Mouse (Mus musculus) spleen, postnatal 4 days (tissue): ENCODE data around the gene Iars2.
"Not testable (repeated sequence)": the region's sequence is repeated elsewhere in the genome, so short reads cannot be mapped to it uniquely, and the experiment has no call there.

Experiments used
- DNase-seq, 2 experiments: peaks; one replicate each; pipeline ENCODE4 v3.0.0; 2022; ENCODE audit warnings: low spot score in 2 of 2

Gene Iars2

GRCm38 (mm10) chr1:185331983-185332430 is 2.8 kb upstream of the Iars2 start, which contains the start of gene Bpnt1:
Gene Bpnt1, plus strand, starts transcription at chr1:185332149.
- peak; percentile 77 to 89 for DNase-seq

- DNase-seq, result no peak
These were observed 2.2 kb upstream of the Iars2 start for GRCm38 (mm10) chr1:185331364-185331763.

- DNase-seq, result no peak
These were observed 655 bp upstream of the Iars2 start for GRCm38 (mm10) chr1:185329851-185330250.

DNA sequence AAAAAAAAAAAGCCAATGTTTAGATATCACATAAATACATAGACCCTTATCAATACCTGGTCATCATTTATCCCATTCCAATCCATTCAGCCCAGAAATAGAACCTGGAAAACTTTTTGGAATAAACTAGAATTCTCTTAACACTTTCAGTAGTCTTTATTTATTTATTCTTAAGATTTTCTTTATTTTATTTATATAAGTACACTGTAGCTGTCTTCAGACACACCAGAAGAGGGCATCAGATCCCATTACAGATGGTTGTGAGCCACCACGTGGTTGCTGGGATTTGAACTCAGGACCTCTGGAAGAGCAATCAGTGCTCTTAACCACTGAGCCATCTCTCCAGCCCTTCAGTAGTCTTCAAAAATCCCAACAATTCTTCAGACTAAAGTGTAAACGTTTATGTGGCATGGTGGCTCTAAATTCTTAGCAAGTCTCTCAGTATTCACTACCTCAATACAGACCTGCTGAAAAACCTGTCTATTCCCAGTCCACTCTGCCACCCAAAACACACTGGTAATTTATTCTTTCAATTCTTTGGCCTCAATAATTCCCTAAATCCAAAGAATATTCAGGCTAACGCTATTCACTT is 1.3 kb downstream of the Iars2 start:
- DNase-seq, result not testable (repeated sequence)

GRCm38 (mm10) chr1:185315846-185316568 is 13.2 kb downstream of the Iars2 start:
- no peak for DNase-seq

DNA sequence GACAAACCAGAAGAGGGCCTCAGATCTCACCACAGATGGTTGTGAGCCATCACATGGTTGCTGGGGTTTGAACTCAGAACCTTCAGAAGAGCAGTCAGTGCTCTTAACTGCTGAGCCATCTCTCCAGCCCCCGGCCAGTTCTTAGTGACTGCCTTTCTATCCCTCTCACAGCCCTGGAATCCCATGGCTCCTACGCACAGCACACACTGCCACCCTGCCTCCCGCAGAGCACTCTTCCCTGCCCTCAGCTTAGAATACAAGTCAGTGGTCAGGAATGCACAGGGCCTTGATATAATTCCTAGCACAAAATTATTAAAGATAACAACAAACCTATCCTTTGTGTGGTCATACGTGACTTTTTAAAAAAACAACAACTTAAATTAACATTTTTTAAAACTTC is 14.7 kb downstream of the Iars2 start:
- DNase-seq, result no peak

- DNase-seq, result no peak
These were observed 17.2 kb downstream of the Iars2 start for GRCm38 (mm10) chr1:185311949-185312348.

- no peak for DNase-seq
These were observed 20.3 kb downstream of the Iars2 start for GRCm38 (mm10) chr1:185308908-185309307.

- no peak for DNase-seq
These were observed 20.9 kb downstream of the Iars2 start for GRCm38 (mm10) chr1:185308334-185308733.

DNA sequence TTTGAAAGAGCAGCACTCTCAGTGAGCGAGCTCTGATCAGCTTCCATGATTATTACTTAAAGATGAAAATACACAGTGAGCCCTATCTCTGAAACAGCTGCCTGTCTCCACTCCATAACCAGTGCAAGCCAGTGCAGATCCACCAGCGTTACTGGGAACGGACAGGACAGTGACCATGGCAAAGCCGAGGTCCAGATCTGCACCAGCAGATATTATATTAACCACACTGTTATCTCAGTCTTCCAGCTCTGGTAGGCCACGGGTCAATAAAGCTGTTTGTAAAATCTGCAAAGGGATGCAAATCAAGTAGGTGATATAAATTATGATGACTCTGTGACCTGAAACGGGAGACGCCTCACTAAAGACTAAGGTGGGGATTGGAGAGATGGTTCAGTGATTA is 21.6 kb downstream of the Iars2 start:
- no peak for DNase-seq

DNA sequence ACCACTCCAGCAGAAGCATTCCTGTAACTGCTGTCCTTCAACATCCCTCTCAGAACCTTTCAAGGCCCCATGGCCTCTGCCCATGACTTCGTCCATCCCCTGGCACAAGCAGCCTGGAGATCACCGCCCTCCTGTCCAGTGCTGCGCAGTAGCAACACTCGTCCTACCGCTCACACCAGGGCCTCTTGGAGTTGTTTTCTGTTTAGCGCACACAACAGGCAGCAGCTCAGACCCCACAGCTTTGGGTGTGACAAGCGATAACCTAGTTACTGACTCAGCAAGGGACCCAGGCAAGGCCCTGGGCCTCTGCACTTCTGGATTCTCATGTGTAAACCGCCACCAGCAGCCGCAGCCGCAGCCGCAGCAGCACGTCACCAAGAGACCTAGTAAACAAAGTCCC is 22.4 kb downstream of the Iars2 start:
- DNase-seq, result no peak

DNA sequence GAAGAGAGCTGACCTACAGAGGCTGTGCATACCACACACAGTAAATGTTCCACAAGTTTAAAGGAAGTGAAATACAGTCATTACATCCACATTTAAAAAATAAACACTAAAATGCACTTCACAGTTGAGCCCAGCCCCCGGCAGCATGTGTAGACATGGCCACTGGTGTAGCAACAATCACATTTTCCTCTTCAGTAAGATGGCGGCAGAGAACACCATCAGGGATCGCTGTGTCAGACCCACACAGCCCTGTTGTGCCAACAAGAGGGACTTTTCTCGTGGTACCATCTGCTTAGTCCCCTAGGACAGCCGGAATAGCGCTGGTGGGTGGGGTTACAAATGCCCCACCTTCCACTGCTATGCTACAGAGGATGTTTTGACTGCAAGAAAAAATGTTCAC is 26.4 kb downstream of the Iars2 start:
- no peak for DNase-seq

GRCm38 (mm10) chr1:185298496-185298895 is 30.7 kb downstream of the Iars2 start:
- DNase-seq, result no peak

DNA sequence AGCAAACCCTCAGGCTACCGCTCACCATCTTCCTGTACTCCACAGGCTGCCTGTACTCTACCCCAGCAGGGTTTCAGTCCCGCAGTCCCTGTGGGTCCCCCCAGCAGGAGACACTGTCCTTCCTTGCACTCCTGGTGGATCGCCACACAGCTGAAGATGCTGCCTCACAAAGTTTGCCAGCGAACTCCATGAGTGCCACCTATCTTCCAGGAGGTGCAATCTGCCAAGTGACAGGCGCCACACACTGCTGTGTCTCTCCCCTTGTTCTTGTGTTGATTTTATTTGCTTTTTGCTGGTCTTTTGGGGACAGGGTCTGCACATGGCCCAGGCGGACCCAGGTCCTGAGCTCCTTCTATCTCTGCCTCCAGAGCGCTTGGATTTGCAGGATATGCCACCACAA is 32.3 kb downstream of the Iars2 start:
- DNase-seq, result peak in 1 of 2 experiments; percentile 54

DNA sequence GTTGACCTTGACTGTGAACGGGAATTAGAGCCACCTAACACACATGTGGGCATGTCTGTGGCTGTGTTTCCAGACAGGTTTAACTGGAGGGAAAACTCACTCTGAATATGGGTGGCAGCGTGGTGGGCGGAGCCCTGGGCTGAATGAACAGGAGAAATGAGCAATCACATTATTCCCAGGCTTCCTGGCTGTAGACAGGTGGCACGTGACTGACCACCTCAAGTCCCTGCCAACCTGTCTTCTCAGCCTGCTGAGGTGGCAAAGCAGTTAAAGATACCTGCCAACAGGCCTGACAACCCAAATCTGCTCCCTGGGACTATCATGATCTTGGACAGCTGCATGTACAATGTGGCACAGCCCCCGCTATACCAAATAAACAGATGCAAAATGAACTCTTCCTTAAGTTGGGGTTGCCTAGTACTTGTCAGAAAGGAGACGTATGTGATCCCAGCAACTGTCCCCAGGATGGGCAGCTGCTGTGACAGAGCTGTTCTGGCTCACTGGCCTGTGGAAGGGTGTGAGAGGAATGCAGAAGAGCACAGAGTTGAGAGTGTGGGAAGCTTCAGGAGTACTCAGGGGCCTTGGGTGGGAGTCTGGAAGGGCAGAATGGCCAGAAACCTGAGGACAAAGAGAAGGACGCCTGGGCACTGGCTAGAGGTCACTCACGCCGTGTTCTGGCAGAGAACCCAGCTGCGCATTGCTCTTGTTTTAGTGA is 36.4 kb downstream of the Iars2 start:
- peak in 1 of 2 experiments; percentile 43 for DNase-seq

DNA sequence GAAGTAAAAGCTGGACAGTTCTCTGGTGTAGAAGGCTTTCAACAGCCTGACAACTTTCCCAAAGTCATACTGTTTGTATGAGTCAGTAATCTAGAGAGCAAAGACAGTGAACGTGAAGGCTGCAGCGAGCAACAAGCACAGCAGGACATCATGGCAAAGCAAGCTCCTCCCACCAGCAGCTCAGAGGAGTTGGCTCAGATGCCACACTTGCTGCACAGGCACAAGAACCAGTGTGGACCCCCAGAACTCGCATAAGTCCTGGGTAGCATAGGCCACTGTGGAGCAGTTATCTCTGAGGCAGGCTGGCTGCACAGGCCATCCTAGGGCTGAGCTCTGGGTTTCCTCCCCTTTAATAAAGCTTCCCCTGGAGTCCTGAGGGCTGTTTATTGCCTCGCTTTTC is 37.9 kb downstream of the Iars2 start:
- DNase-seq, result peak in 1 of 2 experiments; percentile 53

DNA sequence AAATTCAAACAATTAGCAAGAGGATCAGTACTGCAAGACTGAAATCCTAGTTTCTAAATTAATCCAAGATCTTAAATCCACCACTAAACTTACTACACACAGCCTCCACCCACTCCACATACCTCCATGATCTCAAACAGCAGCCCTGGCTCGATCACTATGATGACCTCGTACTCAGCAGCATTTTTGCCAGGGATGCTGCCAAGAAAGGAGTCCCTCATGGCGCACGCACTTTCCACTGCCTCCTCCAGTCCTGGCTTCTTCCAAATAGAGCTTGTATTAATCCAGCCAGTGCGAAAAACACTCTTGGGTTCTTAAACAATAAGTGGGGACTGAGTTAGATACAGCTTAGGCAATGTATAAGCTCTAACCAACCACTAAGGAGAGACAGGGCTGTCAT is 40.0 kb downstream of the Iars2 start:
- DNase-seq, result peak in 1 of 2 experiments; percentile 40

DNA sequence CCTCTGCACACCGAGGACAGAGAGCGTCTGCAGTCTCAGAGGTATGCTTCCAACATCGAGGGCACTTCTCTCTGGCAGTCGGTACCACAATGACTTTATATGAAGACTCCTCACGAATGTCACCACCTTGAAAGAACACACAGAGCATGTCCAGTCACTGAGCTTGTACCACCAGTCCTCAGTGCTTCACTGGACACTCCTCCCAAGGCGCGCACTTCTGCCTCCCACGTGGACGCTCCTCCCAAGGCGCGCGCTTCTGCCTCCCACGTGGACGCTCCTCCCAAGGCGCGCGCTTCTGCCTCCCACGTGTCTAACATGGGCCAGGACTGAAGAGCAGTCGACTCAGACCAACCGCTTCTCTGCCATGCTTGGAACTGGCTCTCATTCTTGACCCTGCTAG is 42.1 kb downstream of the Iars2 start:
- peak in 1 of 2 experiments; percentile 46 for DNase-seq

DNA sequence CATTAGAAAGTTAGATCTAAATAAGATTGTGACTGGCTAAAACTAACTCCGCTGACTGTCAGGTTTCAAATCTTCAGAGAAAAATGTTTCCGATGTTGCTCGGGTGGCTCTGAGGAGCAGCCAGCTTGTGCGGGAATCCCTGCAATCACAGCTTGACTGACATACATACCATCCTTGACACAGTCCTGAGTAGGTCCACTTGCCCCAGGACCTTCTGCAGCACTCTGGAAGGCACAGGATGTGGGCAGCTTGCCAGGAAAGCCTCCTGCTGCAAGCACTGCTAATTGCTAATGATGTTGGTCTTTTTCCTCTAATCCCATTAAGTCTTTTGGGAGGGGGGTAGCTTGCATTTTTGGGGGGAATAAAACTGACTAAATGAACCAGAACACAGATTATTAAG is 44.0 kb downstream of the Iars2 start:
- no peak for DNase-seq

- DNase-seq, result no peak
These were observed 44.5 kb downstream of the Iars2 start for GRCm38 (mm10) chr1:185284740-185285139.

GRCm38 (mm10) chr1:185283247-185283646 is 45.9 kb downstream of the Iars2 start:
- DNase-seq, result no peak

GRCm38 (mm10) chr1:185282846-185283245 is 46.4 kb downstream of the Iars2 start:
- no peak for DNase-seq

- DNase-seq, result no peak
These were observed 48.6 kb downstream of the Iars2 start for GRCm38 (mm10) chr1:185280616-185281015.
